ENCODE assay signal across 26 mouse cellular contexts in the genomic region with DNA sequence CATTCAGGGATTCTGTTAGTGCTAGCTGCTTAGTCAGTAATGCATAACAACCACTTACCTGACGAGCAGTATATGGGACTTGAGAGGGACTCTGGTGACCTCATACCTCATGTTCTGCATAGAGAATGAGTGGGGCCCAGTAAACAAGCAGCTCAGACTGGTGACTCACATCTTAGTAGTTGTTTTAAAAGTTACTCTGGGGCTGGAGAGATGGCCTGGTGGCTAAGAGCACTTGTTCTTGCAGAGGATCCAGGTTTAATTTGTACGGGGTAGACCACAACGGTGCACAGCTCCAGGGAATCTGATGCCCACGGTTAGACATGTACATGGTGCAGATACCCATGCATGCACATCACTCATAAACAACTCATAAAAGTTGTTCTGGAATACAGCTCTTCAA.
DNase-seq lines count a peak whose midpoint lies in the region; ATAC-seq lines count a peak whose summit lies in the region.
"Had no signal": no experiment of that assay in that cellular context is flagged by ENCODE, and none has a peak within 500 bp of the region (broad histone marks: within the 10 kb centered on the region; RNA-seq: fewer than 3 reads in every experiment).

No protein-coding gene starts in this region.

- H3K27me3 ChIP-seq in kidney, embryonic 15.5 days: no peaks in the 10 kb centered on the region
- H3K27me3 ChIP-seq: CH12.LX; embryonic facial prominence, embryonic 12.5 days; forebrain, embryonic 12.5 days had no signal

- intact Hi-C loops in heart, postnatal 25 days (cut with DNase I): no loop called here

- H3K9me3 ChIP-seq in kidney, embryonic 15.5 days (replicated peaks): no peaks in the 10 kb centered on the region
- H3K9me3 ChIP-seq: embryonic facial prominence, embryonic 10.5 days; embryonic facial prominence, embryonic 12.5 days; forebrain, embryonic 10.5 days; forebrain, embryonic 12.5 days; G1E had no signal

- no peak overlapping the region for H3K4me3 ChIP-seq in kidney, embryonic 15.5 days (replicated peaks)
- H3K4me3 ChIP-seq: embryonic facial prominence, embryonic 10.5 days; embryonic facial prominence, embryonic 12.5 days; erythroblast, embryonic 14.5 days; forebrain, embryonic 10.5 days; forebrain, embryonic 12.5 days had no signal

- H3K4me2 ChIP-seq in kidney, embryonic 15.5 days: no peak overlapping the region
- H3K4me2 ChIP-seq: embryonic facial prominence, embryonic 12.5 days; forebrain, embryonic 12.5 days had no signal

- H3K36me3 ChIP-seq in kidney, embryonic 15.5 days: no peaks in the 10 kb centered on the region
- H3K36me3 ChIP-seq: embryonic facial prominence, embryonic 10.5 days; embryonic facial prominence, embryonic 12.5 days; forebrain, embryonic 10.5 days; forebrain, embryonic 12.5 days had no signal

- no peak overlapping the region for H3K27ac ChIP-seq in kidney, embryonic 15.5 days
- H3K27ac ChIP-seq: embryonic facial prominence, embryonic 10.5 days; embryonic facial prominence, embryonic 12.5 days; forebrain, embryonic 10.5 days; forebrain, embryonic 12.5 days had no signal

- peaks cover 6% of the 10 kb centered on the region; the same call in 1 of the 2 replicates for H3K4me1 ChIP-seq in kidney, embryonic 15.5 days

- 0 out of 2 replicates have a peak, but pooled peaks have one; percentile 28 for ATAC-seq in erythroblast, adult 5-6 weeks (replicated peaks; ENCODE audit: low FRiP score, poor library complexity, severe bottlenecking)
- no peak for ATAC-seq in kidney, embryonic 15.5 days (replicated peaks; ENCODE audit: low FRiP score)
- ATAC-seq: activated CD4-positive, CD25-positive, alpha-beta regulatory T cell, adult 4 months; CD4-positive, CD25-positive, alpha-beta regulatory T cell, adult 4 months; forebrain, embryonic 14.5 days; forebrain, embryonic 16.5 days had no signal

- DNase-seq in heart, adult 11 months: peak; percentile 83
- no peak for DNase-seq in heart, postnatal 25 days (ENCODE audit: low spot score)
- DNase-seq in 3T3-L1 (ENCODE audit: low read depth, low spot score): peak; percentile 20
- DNase-seq in NIH3T3 (ENCODE audit: low read depth): peak; percentile 34
- DNase-seq in urinary bladder, postnatal 14 days (ENCODE audit: low spot score): no peak
- DNase-seq: adrenal gland, postnatal 10 days; adrenal gland, postnatal 36 days; B cell, adult 2 months; cerebellum, adult 11-12 months; cerebellum, adult 2 months; cerebellum, adult 9-10 months; cerebellum, postnatal 10 days; cerebellum, postnatal 25 days had no signal

- no peak overlapping the region for H3K9ac ChIP-seq in kidney, embryonic 15.5 days
- H3K9ac ChIP-seq: embryonic facial prominence, embryonic 12.5 days; forebrain, embryonic 12.5 days had no signal

- WGBS in kidney, embryonic 15.5 days: 85% methylated on average over 4 of the region's 4 CpGs

Comparison
In these comparisons a context has a peak if more than half of its experiments do, and no peak if none do; other contexts are left out.
1. DNase-seq: peak in heart, adult 11 months (single experiment), 3T3-L1 (single experiment) and NIH3T3 (single experiment); none in heart, postnatal 25 days (single experiment) and urinary bladder, postnatal 14 days (single experiment).